Mouse (Mus musculus): ENCODE measurements at regions not wholly inside any gene's neighbourhood (a gene's known extent, or its start where the extent isn't known, plus 50 kb on each side); places are given as distances from the start of the nearest gene placed in this dataset.

DNA sequence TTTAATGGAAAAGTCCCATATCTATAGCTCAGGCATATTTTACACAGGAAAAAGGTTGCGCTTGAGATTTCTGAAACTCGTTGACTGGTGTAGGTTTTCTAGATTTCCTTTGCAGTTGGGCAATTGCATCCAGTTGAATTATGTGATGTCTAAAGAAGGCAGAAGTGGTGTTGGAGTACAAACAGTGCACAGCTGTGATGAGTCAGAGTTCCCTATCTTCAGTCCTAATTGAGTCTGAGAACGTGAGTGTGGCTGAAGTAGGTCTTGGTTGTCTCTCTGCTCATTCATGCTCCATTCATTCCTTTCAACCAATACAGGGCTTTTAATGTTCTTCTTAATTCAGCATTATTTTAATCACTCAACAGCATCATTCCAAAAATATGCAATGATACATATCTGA lies 142.9 kb upstream of the Dpyd start:
- no peak for DNase-seq (ENCODE audit: low spot score in 2 of 2)

GRCm38 (mm10) chr3:118421701-118422100 lies 140.2 kb upstream of the Dpyd start:
- no peak for DNase-seq (ENCODE audit: low spot score in 2 of 2)

DNA sequence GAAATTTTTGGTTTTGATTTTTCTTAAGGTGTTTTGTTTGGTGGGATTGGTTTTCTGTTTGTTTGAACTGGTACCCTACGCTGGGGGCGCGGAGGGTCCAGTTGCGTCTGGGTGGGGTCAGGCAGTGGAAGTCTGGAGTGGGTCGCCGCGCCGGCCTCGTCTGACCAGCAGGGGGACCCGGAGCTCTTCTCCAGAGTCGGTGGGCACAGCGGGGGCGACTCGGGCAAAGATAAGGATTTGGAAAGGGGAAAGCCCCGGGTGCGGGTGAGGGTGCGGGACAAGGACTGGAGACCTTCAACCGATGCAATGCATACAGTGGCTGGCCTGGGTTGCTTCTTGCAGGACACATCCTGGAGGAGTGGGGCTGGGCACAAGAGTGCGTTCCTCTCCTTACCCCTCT lies 136.2 kb upstream of the Dpyd start:
- DNase-seq (ENCODE audit: low spot score in 2 of 2) = no peak

GRCm38 (mm10) chr3:118428523-118428922 lies 133.4 kb upstream of the Dpyd start:
- no peak for DNase-seq (ENCODE audit: low spot score in 2 of 2)

DNA sequence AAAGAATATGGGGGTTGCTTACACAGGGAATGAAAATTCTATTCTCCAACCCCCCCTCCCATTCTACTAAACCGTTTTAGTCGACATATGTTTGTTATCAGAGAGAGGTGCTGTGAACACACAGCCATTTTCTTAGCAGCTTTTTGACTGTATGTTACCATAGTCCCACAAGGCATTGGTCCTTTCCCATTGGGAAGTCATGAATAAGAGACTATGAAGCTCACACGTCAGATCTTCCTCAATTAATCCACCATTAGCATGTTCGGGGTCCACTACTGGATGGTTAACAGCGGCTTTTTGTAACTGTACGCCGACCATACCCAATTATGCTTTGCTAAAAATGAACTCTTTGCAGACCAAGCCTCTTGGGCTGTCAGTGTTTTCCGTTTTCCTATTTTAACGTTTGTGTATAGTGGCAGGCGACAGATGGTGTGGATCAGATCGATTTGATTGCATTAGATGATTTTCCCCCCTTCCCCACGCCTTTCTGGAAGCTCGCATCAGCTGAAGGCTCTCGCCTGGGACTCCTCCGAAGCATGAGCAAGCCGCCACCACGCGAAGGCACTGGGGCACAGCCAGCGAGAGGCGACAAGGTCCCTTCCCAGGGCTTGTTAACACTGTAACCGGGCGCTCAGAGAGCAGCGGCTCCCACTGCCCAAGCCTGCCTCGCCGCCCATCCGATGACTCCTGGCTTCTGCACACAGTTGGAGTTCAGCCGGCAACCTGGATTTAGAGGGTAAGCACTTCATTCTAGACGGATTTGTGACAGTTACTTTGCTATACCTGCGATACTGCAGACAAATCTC lies 131.9 kb upstream of the Dpyd start:
- no peak for DNase-seq (ENCODE audit: low spot score in 2 of 2)

- DNase-seq (ENCODE audit: low spot score in 2 of 2) = no peak
Measured at GRCm38 (mm10) chr3:118430631-118430906, 131.4 kb upstream of the Dpyd start.

DNA sequence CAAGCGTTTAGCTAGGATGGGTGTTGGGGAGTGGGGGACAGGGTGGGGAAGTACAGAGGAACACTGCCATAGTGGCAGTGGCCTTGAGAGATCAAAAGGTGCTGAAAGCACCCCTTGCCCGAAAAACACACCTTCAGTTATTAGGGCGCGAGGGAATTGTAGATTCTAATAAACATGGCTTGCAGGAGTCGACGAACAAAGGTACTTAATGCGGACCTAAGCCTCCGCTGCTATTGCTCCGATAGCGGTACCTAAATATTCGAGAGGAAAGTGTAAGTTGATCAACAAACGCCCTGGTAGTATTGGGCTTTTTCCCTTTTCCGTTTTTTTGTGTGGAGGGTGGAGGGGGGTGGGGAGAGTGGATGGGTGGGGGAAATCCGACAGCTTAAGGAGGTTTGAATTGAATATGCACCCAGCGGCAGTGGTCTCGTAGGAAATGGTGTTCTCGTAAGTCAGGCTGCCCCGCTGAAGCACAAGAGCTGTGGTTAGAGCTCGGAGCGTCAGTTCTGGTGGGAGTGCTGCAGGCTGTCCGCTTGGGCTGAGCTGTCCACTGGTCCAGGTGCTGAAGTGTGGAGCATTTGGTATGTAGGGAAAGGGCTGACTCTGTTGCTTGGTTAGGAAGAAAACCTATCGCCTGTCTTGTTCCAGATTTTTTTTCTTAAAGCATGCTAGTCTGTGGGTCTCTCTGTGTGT lies 130.8 kb upstream of the Dpyd start:
- DNase-seq (ENCODE audit: low spot score in 2 of 2) = peak in 1 of 2 experiments; percentile 4

- DNase-seq (ENCODE audit: low spot score in 2 of 2) = no peak
Measured at GRCm38 (mm10) chr3:118433441-118434021, 128.4 kb upstream of the Dpyd start.

GRCm38 (mm10) chr3:118434311-118434710 lies 127.6 kb upstream of the Dpyd start:
- DNase-seq (ENCODE audit: low spot score in 2 of 2) = no peak

DNA sequence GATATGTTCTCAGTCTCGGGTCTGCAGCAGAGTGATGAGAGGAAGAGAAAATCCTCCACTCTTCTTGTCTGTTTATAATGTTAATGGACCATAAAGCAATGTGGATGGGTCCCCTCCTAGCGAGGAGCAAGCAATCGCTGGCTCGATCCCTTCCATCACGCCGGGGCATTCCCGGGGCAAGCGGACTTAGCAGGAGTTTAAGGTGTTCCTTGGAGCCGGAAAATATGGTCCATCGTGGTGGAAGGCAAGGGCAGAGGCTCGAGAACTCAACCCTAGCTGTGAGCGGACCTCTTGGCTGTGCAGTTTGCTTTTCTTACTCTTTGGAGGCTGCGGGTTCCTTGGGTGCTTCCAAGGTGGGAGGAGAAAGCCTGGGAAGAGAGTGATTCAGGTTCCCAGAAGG lies 127.1 kb upstream of the Dpyd start:
- DNase-seq (ENCODE audit: low spot score in 2 of 2) = no peak

- no peak for DNase-seq (ENCODE audit: low spot score in 2 of 2)
Measured at GRCm38 (mm10) chr3:118435248-118435647, 126.7 kb upstream of the Dpyd start.

GRCm38 (mm10) chr3:118443742-118444332 lies 118.1 kb upstream of the Dpyd start:
- no peak for DNase-seq (ENCODE audit: low spot score in 2 of 2)

DNA sequence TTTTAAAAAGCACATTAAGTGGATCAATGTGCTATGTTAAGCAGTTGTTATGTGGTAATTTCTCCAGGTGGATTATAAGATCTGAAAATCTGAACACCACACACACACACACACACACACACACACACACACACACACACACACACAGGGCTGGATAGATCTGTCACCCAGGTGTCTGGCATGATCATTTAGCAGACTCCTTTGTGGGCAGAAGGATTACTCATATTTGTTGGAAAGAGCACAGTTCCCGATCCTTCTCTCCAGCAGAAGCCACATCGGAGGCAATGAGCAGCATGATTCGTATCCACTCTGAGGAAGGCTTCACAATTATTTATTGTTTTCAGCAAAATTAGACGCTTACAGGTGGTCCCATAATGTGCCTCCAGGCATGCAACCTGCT lies 116.6 kb upstream of the Dpyd start:
- DNase-seq (ENCODE audit: low spot score in 2 of 2) = no peak

DNA sequence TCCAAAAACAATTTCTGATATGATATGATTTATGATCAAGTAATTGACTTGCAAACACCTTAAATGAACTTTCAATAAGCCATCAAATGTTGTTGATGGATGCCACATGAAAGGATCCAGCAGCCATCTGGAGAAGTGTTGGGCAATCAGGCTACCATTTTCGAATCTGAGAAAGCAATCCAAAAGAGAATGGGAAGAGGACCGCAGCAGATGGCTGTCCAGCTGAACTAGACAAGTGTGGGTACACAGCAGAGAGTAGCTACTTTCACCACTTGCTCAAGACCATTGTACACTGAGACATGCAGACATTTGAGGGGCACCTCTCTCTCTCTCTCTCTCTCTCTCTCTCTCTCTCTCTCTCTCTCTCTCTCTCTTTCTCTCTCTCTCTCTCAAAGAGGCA lies 102.3 kb upstream of the Dpyd start:
- no peak for DNase-seq (ENCODE audit: low spot score in 2 of 2)

GRCm38 (mm10) chr3:118465611-118466010 lies 96.3 kb upstream of the Dpyd start:
- DNase-seq (ENCODE audit: low spot score in 2 of 2) = no peak

GRCm38 (mm10) chr3:118472215-118472799 lies 89.6 kb upstream of the Dpyd start:
- no peak for DNase-seq (ENCODE audit: low spot score in 2 of 2)

GRCm38 (mm10) chr3:118478065-118478464 lies 83.9 kb upstream of the Dpyd start:
- DNase-seq (ENCODE audit: low spot score in 2 of 2) = no peak

DNA sequence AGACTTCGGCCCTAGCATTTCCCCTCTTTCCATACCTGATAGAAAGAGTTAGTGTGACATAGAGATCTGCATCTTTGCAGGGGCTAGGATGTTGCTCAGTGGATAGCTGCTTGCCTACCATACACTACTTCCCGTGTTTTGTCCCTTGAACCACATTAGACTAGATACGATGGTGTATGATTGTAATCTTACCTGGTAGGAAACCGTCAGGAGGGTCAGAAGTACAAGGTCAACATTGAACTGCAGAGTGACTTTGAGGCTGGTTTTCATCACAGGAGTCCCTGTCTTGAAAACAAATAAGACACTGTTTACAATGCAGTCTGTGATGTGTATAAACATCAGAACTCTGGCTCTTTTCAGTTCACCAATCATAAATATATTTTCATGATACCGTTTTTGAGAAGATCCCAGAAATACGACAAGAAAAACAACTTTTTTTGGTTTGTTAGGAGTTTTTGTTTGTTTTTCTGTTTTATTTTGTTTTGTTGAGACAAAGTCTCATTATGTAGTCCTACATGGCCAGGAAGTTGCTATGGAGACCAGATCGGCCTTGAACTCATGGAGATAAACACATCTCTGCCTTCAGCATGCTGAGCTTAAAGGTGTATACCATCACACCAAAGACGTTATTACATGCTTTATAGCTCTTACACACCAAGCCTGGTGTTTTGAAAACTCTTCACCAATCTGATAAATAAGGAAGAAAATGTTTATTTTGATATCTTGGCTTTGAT lies 81.2 kb upstream of the Dpyd start:
- DNase-seq (ENCODE audit: low spot score in 2 of 2) = no peak

GRCm38 (mm10) chr3:118485966-118486365 lies 76.0 kb upstream of the Dpyd start:
- no peak for DNase-seq (ENCODE audit: low spot score in 2 of 2)

DNA sequence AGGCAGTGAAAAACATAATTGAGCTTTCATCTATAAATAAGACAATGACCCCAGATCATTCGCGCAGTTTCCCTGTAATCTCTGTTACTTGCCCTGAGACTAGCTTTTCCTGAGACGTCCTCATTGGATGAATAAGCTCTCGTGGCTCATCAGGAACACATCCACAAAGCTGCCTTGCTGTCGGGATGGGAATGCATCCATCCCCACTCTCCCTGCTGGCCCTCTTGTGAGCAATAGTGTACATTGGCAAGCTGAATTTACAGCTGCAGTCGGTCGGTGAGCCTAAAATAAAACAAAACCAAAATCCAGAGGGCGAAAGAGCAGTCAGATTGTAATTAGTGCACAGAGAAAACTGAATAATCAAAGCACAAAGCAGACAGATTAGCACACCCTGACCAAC lies 74.5 kb upstream of the Dpyd start:
- DNase-seq (ENCODE audit: low spot score in 2 of 2) = no peak

GRCm38 (mm10) chr3:118491101-118491500 lies 70.8 kb upstream of the Dpyd start:
- no peak for DNase-seq (ENCODE audit: low spot score in 2 of 2)

GRCm38 (mm10) chr3:118491871-118492270 lies 70.1 kb upstream of the Dpyd start:
- no peak for DNase-seq (ENCODE audit: low spot score in 2 of 2)

Data from thymus, postnatal 10 days (tissue).